Mouse (Mus musculus) intestine, embryonic 14.5 days (tissue): ENCODE measurements around the gene Runx2. TPM values are rescaled to one million over a fixed set of nuclear protein-coding genes. Genes with fewer than 3 reads are reported as not detected.

ENCODE experiments used
- ATAC-seq: fragments of 200-750 bp; cut with Nextera tagmentation; replicated peaks from 2 replicates; pipeline ENCODE4 v1.8.0; 2017; ENCODE audit warnings: low read depth, moderate number of reproducible peaks, moderate TSS enrichment, moderate library complexity; ENCODE audit not compliant: low FRiP score, low TSS enrichment
- DNase-seq: peaks from one replicate; pipeline ENCODE4 v3.0.0-alpha.2; 2018; ENCODE audit warnings: low spot score
- H3K27ac ChIP-seq: fragments of 300-500 bp; sonication (generic); 2 replicates; pipeline ENCODE4 v1.5.1; 2014; ENCODE audit warnings: low read depth, mild to moderate bottlenecking, control low read depth
- H3K27me3 ChIP-seq: fragments of 300-500 bp; sonication (generic); replicated peaks from 2 replicates; pipeline ENCODE4 v1.6.1; 2014; ENCODE audit warnings: low read length, control low read depth; ENCODE audit not compliant: control insufficient read depth, insufficient read depth
- H3K36me3 ChIP-seq: fragments of 300-500 bp; sonication (generic); 2 replicates; pipeline ENCODE4 v1.6.1; 2014; ENCODE audit warnings: low read length, control low read depth; ENCODE audit not compliant: control insufficient read depth, insufficient read depth
- H3K4me1 ChIP-seq: fragments of 300-500 bp; sonication (generic); replicated peaks from 2 replicates; pipeline ENCODE4 v1.6.1; 2014; ENCODE audit warnings: low read length, control low read depth, mixed read lengths; ENCODE audit not compliant: control insufficient read depth, insufficient read depth
- H3K4me2 ChIP-seq: fragments of 300-500 bp; sonication (generic); 2 replicates; pipeline ENCODE4 v1.6.1; 2014; ENCODE audit warnings: low read length
- H3K4me3 ChIP-seq: fragments of 300-500 bp; sonication (generic); 2 replicates; pipeline ENCODE4 v1.5.1; 2014; ENCODE audit warnings: low read depth, low read length, control low read depth, mixed read lengths
- H3K9ac ChIP-seq: fragments of 300-500 bp; sonication (generic); 2 replicates; pipeline ENCODE4 v1.6.1; 2014; ENCODE audit warnings: mild to moderate bottlenecking, low read length
- H3K9me3 ChIP-seq: fragments of 300-500 bp; sonication (generic); 2 replicates; pipeline ENCODE4 v1.6.1; 2016; ENCODE audit warnings: low read length, control low read depth; ENCODE audit not compliant: control insufficient read depth
- WGBS: fragments of 180-500 bp; shearing (Covaris S2); extraction: QIAGEN DNeasy Blood & Tissue Kit; methylation state at CpG from one replicate; pipeline ENCODE4 v1.1.7; 2014; 5-methylcytosine and 5-hydroxymethylcytosine counted together
- polyA plus RNA-seq: library from polyadenylated mRNA; unstranded; fragments of >200 nt; fragmentation: Nextera tagmentation; extraction: Ambion mirVana; gene quantifications from 2 replicates; pipeline ENCODE4 v1.2.1, GENCODE M21; 2014

Gene Runx2
- polyA plus RNA-seq, 1 experiment from 2014 or later: 1.1 TPM

- no peaks in the 10 kb centered on the region for H3K36me3 ChIP-seq
- no peaks in the 10 kb centered on the region for H3K27me3 ChIP-seq
- H3K4me2 ChIP-seq: no peak overlapping the region
- ATAC-seq (no peak), DNase-seq (no peak)
- 86% methylated on average over 4 of the region's 4 CpGs for WGBS
- no peak overlapping the region for H3K9ac ChIP-seq
- no peak overlapping the region for H3K27ac ChIP-seq
- peaks cover 15% of the 10 kb centered on the region for H3K4me1 ChIP-seq
- H3K4me3 ChIP-seq: no peak overlapping the region
- no peaks in the 10 kb centered on the region for H3K9me3 ChIP-seq
Measured at GRCm38 (mm10) chr17:44714116-44714515, 100.5 kb downstream of the Runx2 start.

DNA sequence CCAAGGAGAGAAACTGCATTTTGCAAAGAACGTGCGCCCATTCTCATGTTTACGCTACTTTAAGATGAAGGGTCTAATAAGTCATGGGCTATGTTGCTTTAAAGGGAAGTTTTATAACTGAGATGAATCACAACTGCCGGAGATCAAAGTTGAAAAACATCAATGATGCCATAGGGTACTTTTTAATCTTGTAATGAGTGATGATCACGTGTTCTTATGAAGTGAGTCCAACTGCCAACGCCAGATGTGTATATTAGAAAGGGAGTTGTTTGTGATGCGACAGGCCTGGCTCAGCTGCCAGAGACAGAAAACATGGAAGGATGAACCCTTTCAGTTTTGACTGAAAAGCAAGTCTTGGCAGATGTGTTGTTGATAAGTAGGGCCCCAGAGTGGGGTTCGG lies 101.2 kb downstream of the Runx2 start:
- Histone ChIP-seq H3K4me2 (no peak overlapping the region), H3K27me3 (no peaks in the 10 kb centered on the region), H3K9ac (no peak overlapping the region), H3K9me3 (no peaks in the 10 kb centered on the region), H3K4me3 (no peak overlapping the region), H3K27ac (no peak overlapping the region), H3K36me3 (no peaks in the 10 kb centered on the region), H3K4me1 (peaks cover 15% of the 10 kb centered on the region)
- ATAC-seq: no peak
- WGBS: 66% methylated on average over 8 of the region's 8 CpGs
- no peak for DNase-seq

GRCm38 (mm10) chr17:44709516-44710252 lies 104.9 kb downstream of the Runx2 start:
- DNase-seq (peak; percentile 75), ATAC-seq (no peak)
- peak overlapping the region; percentile 30; the same call in 1 of the 2 replicates for H3K27ac ChIP-seq
- no peak overlapping the region for H3K4me2 ChIP-seq
- H3K27me3 ChIP-seq: no peaks in the 10 kb centered on the region
- H3K4me3 ChIP-seq: no peak overlapping the region
- H3K36me3 ChIP-seq: no peaks in the 10 kb centered on the region
- H3K9ac ChIP-seq: no peak overlapping the region
- H3K4me1 ChIP-seq: peaks cover 11% of the 10 kb centered on the region
- WGBS: 18% methylated on average over 11 of the region's 11 CpGs
- H3K9me3 ChIP-seq: no peaks in the 10 kb centered on the region

- Histone ChIP-seq H3K27ac (no peak overlapping the region), H3K4me2 (no peak overlapping the region), H3K36me3 (no peaks in the 10 kb centered on the region), H3K4me3 (no peak overlapping the region), H3K4me1 (peaks cover 11% of the 10 kb centered on the region), H3K27me3 (no peaks in the 10 kb centered on the region), H3K9ac (no peak overlapping the region), H3K9me3 (no peaks in the 10 kb centered on the region)
- DNase-seq (no peak), ATAC-seq (no peak)
- 98% methylated on average over 3 of the region's 3 CpGs for WGBS
Measured at GRCm38 (mm10) chr17:44707956-44708355, 106.6 kb downstream of the Runx2 start.

DNA sequence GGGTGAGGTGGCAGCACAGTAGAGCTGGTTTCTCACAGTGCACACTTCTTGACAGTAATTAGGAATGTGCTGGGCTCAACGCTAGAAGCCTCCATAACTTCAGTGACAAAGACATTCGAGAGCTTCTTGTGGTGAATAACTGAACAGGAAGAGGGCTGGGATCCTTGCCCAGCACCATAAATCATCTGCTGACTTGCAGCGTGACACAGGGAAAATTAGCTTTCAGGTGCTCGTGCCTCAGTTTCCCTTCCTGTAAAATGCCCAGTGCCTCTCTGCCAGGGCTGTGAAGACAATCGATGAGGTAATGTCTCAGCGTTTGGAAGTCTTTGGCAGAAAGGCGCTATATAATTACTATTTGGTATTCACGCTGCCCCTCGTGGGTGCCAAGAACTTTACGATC lies 108.1 kb downstream of the Runx2 start:
- no peaks in the 10 kb centered on the region for H3K36me3 ChIP-seq
- peaks cover 11% of the 10 kb centered on the region for H3K4me1 ChIP-seq
- no peak overlapping the region for H3K27ac ChIP-seq
- no peak overlapping the region for H3K9ac ChIP-seq
- H3K9me3 ChIP-seq: no peaks in the 10 kb centered on the region
- 80% methylated on average over 10 of the region's 10 CpGs for WGBS
- ATAC-seq (no peak), DNase-seq (no peak)
- no peak overlapping the region for H3K4me2 ChIP-seq
- no peaks in the 10 kb centered on the region for H3K27me3 ChIP-seq
- H3K4me3 ChIP-seq: no peak overlapping the region

GRCm38 (mm10) chr17:44702506-44703298 lies 111.9 kb downstream of the Runx2 start:
- no peak for DNase-seq
- H3K9ac ChIP-seq: no peak overlapping the region
- no peak overlapping the region for H3K4me2 ChIP-seq
- 76% methylated on average over 14 of the region's 14 CpGs for WGBS
- no peaks in the 10 kb centered on the region for H3K4me1 ChIP-seq
- ATAC-seq: no peak
- no peaks in the 10 kb centered on the region for H3K27me3 ChIP-seq
- no peak overlapping the region for H3K4me3 ChIP-seq
- H3K36me3 ChIP-seq: no peaks in the 10 kb centered on the region
- H3K27ac ChIP-seq: no peak overlapping the region
- no peaks in the 10 kb centered on the region for H3K9me3 ChIP-seq

DNA sequence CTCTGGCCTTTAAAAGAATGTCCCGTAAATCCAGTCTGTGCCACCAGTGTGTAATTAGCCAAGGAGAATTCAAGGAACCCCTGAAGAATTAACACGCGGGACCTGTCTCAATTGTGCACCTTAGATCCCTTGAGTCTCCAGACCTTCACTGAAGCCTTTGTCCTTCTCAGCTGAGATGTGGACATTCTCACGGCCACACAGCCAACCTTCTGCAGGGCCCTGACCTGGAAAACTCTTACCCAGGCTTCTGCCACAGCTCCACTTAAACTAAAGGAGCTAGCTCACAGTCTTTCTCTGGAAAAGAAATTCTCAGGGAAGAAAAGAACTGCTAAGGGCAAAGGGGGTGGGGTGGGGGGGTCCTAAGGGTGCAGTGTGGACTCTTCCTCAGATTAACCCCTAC lies 113.1 kb downstream of the Runx2 start:
- H3K27me3 ChIP-seq: no peaks in the 10 kb centered on the region
- H3K36me3 ChIP-seq: no peaks in the 10 kb centered on the region
- no peak overlapping the region for H3K9ac ChIP-seq
- 88% methylated on average over 4 of the region's 4 CpGs for WGBS
- no peak overlapping the region for H3K4me2 ChIP-seq
- H3K27ac ChIP-seq: no peak overlapping the region
- DNase-seq: no peak
- H3K4me1 ChIP-seq: no peaks in the 10 kb centered on the region
- ATAC-seq: no peak
- H3K4me3 ChIP-seq: no peak overlapping the region
- H3K9me3 ChIP-seq: no peaks in the 10 kb centered on the region

DNA sequence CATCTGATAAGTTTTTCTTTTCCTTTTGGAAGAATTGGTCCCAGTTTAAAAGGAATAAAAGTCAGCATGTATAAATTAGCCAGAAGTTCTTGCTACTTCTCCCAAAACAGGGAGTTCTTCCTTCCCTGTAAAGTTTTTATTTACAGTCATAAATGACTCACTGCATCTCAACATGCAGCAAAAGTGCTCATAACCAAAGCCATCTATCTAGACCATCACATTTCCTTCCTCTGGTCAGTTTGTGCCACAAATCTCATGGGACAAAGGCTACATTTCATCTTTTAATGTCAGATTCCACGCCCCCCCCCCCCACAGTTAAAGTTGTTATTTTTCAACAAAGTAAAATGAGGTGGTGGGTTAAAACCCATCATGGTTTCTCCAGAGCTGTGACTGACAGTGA lies 114.3 kb downstream of the Runx2 start:
- ATAC-seq: no peak
- Histone ChIP-seq H3K27me3 (no peaks in the 10 kb centered on the region), H3K4me1 (no peaks in the 10 kb centered on the region), H3K9ac (no peak overlapping the region), H3K4me3 (no peak overlapping the region), H3K27ac (no peak overlapping the region), H3K9me3 (no peaks in the 10 kb centered on the region), H3K4me2 (no peak overlapping the region), H3K36me3 (no peaks in the 10 kb centered on the region)
- 73% methylated on average over 1 of the region's 1 CpGs for WGBS
- DNase-seq: no peak
